12 mouse cellular contexts compared by ENCODE assay signal in the genomic region with DNA sequence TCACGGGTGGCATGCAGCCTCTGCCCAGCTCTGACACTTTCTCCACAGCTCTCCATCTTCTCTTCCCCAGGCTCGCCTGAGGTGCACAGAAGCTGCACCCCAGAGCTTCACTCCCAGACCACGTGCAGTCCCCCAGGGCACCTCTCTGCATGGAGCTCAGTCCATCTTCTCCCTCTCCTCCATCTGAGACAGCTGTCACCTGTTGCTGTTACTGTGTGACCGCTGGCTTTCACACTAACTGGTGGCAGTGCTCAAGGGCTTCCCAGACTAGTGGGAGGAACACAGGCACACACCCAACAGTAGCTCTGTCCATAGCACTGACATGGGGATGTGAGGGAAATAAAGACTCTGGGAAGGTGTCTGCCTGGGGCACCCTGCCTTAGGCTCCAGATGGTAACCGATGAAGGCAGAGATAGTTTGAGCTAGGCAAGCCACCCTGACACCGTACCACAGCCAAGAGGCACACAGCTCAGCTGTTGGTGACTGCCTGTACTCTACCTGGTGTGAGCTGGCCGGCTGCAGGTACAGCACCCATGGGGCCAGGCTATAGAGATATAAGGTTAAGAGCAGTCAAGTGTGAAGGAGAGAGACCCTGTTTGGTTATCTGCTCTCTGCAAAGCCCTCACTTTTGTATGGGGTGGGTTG.
DNase-seq lines count a peak whose midpoint lies in the region; ATAC-seq and TF ChIP-seq lines count a peak whose summit lies in the region.
"Had no signal": no experiment of that assay in that cellular context is flagged by ENCODE, and none has a peak within 500 bp of the region (broad histone marks: within the 10 kb centered on the region; RNA-seq: fewer than 3 reads in every experiment).

No protein-coding gene starts in this region.

- H3K9me3 ChIP-seq in heart, embryonic 14.5 days (ENCODE audit: control insufficient read depth, low read length) = no peaks in the 10 kb centered on the region
- no peaks in the 10 kb centered on the region for H3K9me3 ChIP-seq in lung, embryonic 16.5 days (ENCODE audit: control insufficient read depth, low read length)
- no peaks in the 10 kb centered on the region for H3K9me3 ChIP-seq in heart, embryonic 15.5 days (replicated peaks)

- no peaks in the 10 kb centered on the region for H3K27me3 ChIP-seq in heart, embryonic 14.5 days (ENCODE audit: control insufficient read depth, insufficient read depth, low read length)
- no peaks in the 10 kb centered on the region for H3K27me3 ChIP-seq in lung, embryonic 16.5 days (ENCODE audit: control insufficient read depth, insufficient read depth, low read depth, low read length)
- no peaks in the 10 kb centered on the region for H3K27me3 ChIP-seq in heart, embryonic 15.5 days
- no peaks in the 10 kb centered on the region for H3K27me3 ChIP-seq in myocyte (ENCODE audit: control insufficient read depth, insufficient read depth, insufficient read length)

- no peaks in the 10 kb centered on the region for H3K79me2 ChIP-seq in myocyte (ENCODE audit: control insufficient read depth, insufficient read depth)

- H3K4me2 ChIP-seq in heart, embryonic 14.5 days (ENCODE audit: low read length) = no peak overlapping the region
- no peak overlapping the region for H3K4me2 ChIP-seq in lung, embryonic 16.5 days (ENCODE audit: low read depth, low read length)
- H3K4me2 ChIP-seq in heart, embryonic 15.5 days = no peak overlapping the region
- H3K4me2 ChIP-seq in myocyte (ENCODE audit: low read depth) = peak overlapping the region; percentile 94
- H3K4me2 ChIP-seq: hindbrain, embryonic 14.5 days had no signal

- no peak overlapping the region for H3K9ac ChIP-seq in heart, embryonic 14.5 days (ENCODE audit: low read length)
- H3K9ac ChIP-seq in lung, embryonic 16.5 days (ENCODE audit: low read length) = no peak overlapping the region
- H3K9ac ChIP-seq in heart, embryonic 15.5 days = no peak overlapping the region
- H3K9ac ChIP-seq: hindbrain, embryonic 14.5 days had no signal

- no peak for ATAC-seq in heart, embryonic 14.5 days (ENCODE audit: insufficient number of reproducible peaks, insufficient read depth, low FRiP score, low read depth)
- no peak for ATAC-seq in lung, embryonic 16.5 days (ENCODE audit: low read depth)
- ATAC-seq in heart, embryonic 15.5 days (replicated peaks; ENCODE audit: insufficient number of reproducible peaks, insufficient read depth, low FRiP score, low read depth) = no peak

- no peak overlapping the region for H3ac ChIP-seq in myocyte (ENCODE audit: control insufficient read depth, insufficient read length)

- no peak for DNase-seq in heart, postnatal 14 days
- DNase-seq in lung, adult 2 months = no peak
- DNase-seq in frontal cortex, postnatal 14 days (ENCODE audit: low spot score in 2 of 2) = no peak
- DNase-seq: adrenal gland, postnatal 10 days; cerebellum, adult 11 months; embryo, embryonic 11 days; gastrocnemius, postnatal 10 days had no signal

- H3K27ac ChIP-seq in heart, embryonic 14.5 days (replicated peaks in 1 of 2; ENCODE audit: control insufficient read depth in 1 of 2, insufficient read depth in 1 of 2, low read depth in 2 of 2, low read length in 2 of 2) = peak overlapping the region; percentile 84 to 91
- peak overlapping the region; percentile 94; the same call in 1 of the 2 replicates for H3K27ac ChIP-seq in lung, embryonic 16.5 days (ENCODE audit: low read length)
- H3K27ac ChIP-seq in heart, embryonic 15.5 days = peak overlapping the region; percentile 90
- H3K27ac ChIP-seq: hindbrain, embryonic 14.5 days had no signal

- TF ChIP-seq CTCF in lung, adult 2 months (IDR thresholded peaks at IDR 0.05; ENCODE audit: insufficient read depth, low read length) = no peak

- intact Hi-C loops in heart, postnatal 14 days (cut with DNase I) = loop anchor here (5.0 kb wide), 1 partner anchor 66 kb away; no protein-coding TSS in a partner anchor

- no peak overlapping the region for H3K4me3 ChIP-seq in heart, embryonic 14.5 days (ENCODE audit: control insufficient read depth in 1 of 2, insufficient read depth in 1 of 2, low read depth in 1 of 2, low read length in 2 of 2)
- H3K4me3 ChIP-seq in lung, embryonic 16.5 days (ENCODE audit: low read length) = no peak overlapping the region
- H3K4me3 ChIP-seq in lung, adult 2 months (replicated peaks; ENCODE audit: extremely low read depth, low read depth, low read length) = no peak overlapping the region
- H3K4me3 ChIP-seq in heart, embryonic 15.5 days = no peak overlapping the region
- H3K4me3 ChIP-seq in myocyte = no peak overlapping the region

- 70% methylated on average over 7 of the region's 7 CpGs for WGBS in heart, embryonic 14.5 days
- 71% methylated on average over 7 of the region's 7 CpGs for WGBS in lung, embryonic 16.5 days
- WGBS in lung, adult 2 months = 81% methylated on average over 7 of the region's 7 CpGs
- WGBS in heart, embryonic 15.5 days = 78% methylated on average over 7 of the region's 7 CpGs

- no peak for TF ChIP-seq POLR2A in lung, adult 2 months (IDR thresholded peaks at IDR 0.05; ENCODE audit: borderline replicate concordance, extremely low read depth, low read depth, low read length)
- no peak for TF ChIP-seq POLR2A in myocyte (IDR thresholded peaks at IDR 0.05; ENCODE audit: insufficient read length, low read depth)

- no peaks in the 10 kb centered on the region for H3K36me3 ChIP-seq in heart, embryonic 14.5 days (ENCODE audit: control insufficient read depth, insufficient read depth, low read length)
- H3K36me3 ChIP-seq in lung, embryonic 16.5 days (ENCODE audit: control insufficient read depth, insufficient read depth, low read length) = no peaks in the 10 kb centered on the region
- H3K36me3 ChIP-seq in heart, embryonic 15.5 days = no peaks in the 10 kb centered on the region
- H3K36me3 ChIP-seq in myocyte (ENCODE audit: control insufficient read depth, insufficient read depth) = no peaks in the 10 kb centered on the region

- peaks cover 32 to 36% of the 10 kb centered on the region in 2 experiments for H3K4me1 ChIP-seq in heart, embryonic 14.5 days (ENCODE audit: control insufficient read depth in 2 of 2, insufficient read depth in 2 of 2, low read length in 2 of 2)
- peaks cover 29% of the 10 kb centered on the region for H3K4me1 ChIP-seq in lung, embryonic 16.5 days (replicated peaks; ENCODE audit: control insufficient read depth, insufficient read depth, low read length)
- peaks cover 27% of the 10 kb centered on the region for H3K4me1 ChIP-seq in lung, adult 2 months (ENCODE audit: control insufficient read depth, insufficient read depth, low read length)
- H3K4me1 ChIP-seq in heart, embryonic 15.5 days (replicated peaks) = peaks cover 38% of the 10 kb centered on the region

TF ChIP-seq in myocyte, 11 proteins besides CTCF, POLR2A, EP300 and RAD21:
- TF ChIP-seq TCF12 (IDR thresholded peaks at IDR 0.05; ENCODE audit: insufficient read depth, poor library complexity, severe bottlenecking) = peak; percentile 55
- TF ChIP-seq CEBPB (IDR thresholded peaks at IDR 0.05; ENCODE audit: insufficient read depth, poor library complexity, severe bottlenecking) = no peak
- TF ChIP-seq MYOD1 (IDR thresholded peaks at IDR 0.05; ENCODE audit: control insufficient read depth in 1 of 3, insufficient read length in 2 of 3, low read depth in 2 of 3) = peak; percentile 52 to 89 (median 60)
- peak in 1 of 3 experiments; percentile 72 for TF ChIP-seq MYOG (IDR thresholded peaks at IDR 0.05; ENCODE audit: control insufficient read depth in 1 of 3, insufficient read depth in 1 of 3, insufficient read length in 2 of 3, low read depth in 2 of 3)
- TF ChIP-seq POLR2AphosphoS2 (IDR thresholded peaks at IDR 0.05; ENCODE audit: insufficient read length, low read depth) = no peak
- no peak for TF ChIP-seq MAX (IDR thresholded peaks at IDR 0.05; ENCODE audit: low read depth)
- no peak for TF ChIP-seq E2F4 (IDR thresholded peaks at IDR 0.05; ENCODE audit: insufficient read depth)
- TF ChIP-seq REST (IDR thresholded peaks at IDR 0.05; ENCODE audit: insufficient read depth, insufficient read length) = no peak
- TF ChIP-seq SRF (IDR thresholded peaks at IDR 0.05; ENCODE audit: control insufficient read depth, insufficient read length, low read depth) = no peak
- no peak for TF ChIP-seq USF1 (IDR thresholded peaks at IDR 0.05; ENCODE audit: low read depth)
- no peak for TF ChIP-seq TCF3 (IDR thresholded peaks at IDR 0.05; ENCODE audit: insufficient read length, low read depth)
